Mouse (Mus musculus) layer of hippocampus, postnatal 36 days (tissue): ENCODE measurements around the gene Slc8a1. TPM values are rescaled to one million over a fixed set of nuclear protein-coding genes. Genes with fewer than 3 reads are reported as not detected.

Experiments
- DNase-seq, 2 experiments: peaks; one replicate each; pipeline ENCODE4 v3.0.0; 2022
- total RNA-seq, 2 experiments: library from RNA; stranded (reverse); gene quantifications; 2 replicates each; pipeline ENCODE4 v1.2.3; 2021

Gene Slc8a1
- total RNA-seq, 2 experiments from 2014 or later = 287 to 303 TPM

DNA sequence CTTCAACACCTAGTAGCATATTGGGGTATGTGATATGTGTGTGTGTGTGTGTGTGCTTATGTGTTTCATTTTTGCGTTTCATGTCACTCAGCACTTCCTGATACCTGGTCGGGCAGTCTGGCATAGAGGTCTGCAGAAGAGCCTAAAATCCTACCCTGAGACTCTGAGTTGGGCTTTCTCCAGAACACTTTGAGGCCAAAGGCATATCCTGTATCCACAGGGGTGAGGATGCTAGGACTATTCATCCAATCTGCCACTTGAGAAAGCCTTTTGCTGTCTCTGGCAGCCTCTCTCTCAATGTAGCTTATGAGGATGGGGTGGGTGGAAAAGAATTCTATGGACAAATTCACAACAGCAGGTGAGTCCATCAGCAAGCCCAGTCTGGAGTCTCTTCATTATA, 234.1 kb downstream of the Slc8a1 start:
- DNase-seq = no peak

DNA sequence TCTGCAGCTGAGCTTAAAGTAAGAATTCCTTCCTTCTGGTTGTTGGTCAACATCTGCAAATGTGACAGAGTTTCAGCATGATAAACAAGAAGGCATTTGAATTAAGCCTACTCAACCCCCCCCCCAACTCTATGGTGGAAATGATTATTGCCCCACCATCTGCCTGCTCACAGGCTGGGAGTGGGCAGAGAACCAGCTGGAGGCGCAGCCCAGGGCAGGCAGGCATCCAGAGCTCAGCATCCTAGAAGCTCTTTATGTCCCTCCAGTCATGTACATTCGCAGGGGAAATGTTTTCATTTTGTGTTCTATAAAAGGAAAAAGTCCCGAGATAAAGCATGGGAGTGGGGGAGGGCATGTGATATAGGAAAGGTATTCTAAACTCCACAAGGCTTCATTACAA, 235.4 kb downstream of the Slc8a1 start:
- DNase-seq = peak; percentile 62 to 76

DNA sequence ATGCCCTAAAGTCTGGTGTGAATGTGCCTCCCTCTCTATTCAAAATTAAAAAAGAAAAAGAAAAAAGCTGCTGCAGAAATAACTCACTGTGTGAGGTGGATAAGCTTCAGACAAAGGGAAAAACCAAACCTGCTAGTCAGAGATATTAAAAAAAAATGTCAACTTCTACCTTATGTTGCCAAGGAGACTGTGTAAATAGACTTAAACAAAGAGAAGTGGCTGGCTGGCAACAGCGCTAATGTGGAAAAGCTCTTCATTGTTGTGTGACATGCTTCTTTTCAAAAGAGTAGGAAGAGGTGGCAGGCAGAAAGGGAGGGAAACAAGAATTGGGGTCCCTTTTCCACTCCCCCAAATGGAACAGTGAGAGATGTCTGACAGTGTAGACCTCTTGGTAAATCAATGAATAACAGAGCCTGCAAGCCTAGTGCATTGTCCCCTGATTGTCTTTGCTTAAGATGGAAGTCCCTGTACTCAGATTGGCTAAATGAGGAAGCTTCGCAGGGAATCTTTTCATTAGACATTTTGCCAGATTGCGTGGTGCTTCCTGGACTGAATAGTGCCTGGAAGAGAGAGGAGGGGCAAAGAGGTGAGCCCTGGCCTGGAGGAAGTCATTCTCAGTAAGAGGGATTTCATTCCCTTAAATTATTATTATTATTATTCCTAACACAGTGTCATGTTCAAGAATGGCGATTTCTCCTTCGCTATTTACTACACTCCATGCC, 237.3 kb downstream of the Slc8a1 start:
- DNase-seq = no peak

DNA sequence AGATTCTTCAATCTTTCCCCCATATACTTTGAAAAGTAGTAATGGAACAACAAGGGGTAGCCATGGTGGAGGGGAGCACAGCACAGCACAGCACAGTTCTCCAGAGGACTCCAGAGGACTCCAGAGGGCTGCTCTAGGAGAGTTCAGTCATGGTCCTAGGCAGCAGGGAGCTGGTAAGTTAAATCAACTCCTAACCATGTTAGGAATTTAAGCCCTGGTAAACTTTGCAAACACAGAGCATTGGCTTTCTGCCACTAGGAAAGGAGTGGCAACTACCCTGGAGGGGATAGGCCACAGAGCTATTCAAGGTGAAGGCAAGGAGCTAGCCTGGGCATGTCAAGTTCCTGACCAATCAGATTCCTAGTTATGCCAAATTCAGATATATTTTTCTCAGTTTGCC, 240.3 kb downstream of the Slc8a1 start:
- no peak for DNase-seq

DNA sequence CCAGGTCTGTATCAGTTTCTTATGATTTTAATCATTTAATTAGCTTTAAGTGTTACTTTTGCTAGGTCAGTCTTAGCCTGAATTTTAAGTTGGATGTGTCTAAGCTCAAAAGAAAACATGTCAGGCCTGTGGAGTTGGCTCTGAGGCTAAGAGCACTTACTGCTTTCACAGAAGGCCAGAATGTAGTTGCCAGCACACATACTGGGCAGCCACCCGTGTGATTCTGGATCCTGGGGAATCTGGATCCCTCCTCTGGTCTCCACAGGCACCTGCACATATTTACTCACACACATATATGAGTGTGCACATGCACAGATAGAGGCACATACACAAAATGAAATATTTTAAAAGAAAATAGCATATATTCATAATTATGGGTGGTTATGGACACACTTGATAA, 241.6 kb downstream of the Slc8a1 start:
- DNase-seq = no peak

DNA sequence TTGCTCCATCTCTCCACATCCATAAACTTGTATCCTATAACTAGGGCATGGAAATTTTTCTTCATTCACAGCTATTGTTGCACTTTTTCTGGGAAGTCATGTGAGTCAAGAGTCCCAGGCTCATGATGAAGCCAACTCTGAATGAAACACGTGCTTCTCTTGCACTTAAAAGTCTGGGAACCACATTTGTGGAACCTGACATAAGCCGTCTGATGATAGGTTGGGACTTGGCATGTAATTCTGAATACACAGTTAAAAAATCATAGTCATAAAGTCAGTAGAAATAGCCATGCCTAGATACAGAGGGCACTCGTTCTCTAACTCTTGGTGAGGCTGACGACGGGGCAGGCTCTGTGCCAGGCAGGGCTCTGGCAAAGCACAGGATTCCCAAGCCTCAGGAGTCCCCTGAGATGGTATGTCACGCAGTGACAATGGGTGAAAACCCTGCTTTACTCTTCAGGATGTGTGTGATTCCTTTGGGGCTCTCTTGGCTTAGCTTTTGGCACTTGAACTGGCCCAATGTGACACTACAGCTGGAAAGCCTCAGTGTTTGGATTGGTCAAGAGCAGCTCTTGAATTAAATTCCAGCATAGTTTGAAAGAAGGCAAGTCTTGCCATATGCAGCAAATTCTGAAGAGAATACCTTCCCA, 245.8 kb downstream of the Slc8a1 start:
- no peak for DNase-seq

DNA sequence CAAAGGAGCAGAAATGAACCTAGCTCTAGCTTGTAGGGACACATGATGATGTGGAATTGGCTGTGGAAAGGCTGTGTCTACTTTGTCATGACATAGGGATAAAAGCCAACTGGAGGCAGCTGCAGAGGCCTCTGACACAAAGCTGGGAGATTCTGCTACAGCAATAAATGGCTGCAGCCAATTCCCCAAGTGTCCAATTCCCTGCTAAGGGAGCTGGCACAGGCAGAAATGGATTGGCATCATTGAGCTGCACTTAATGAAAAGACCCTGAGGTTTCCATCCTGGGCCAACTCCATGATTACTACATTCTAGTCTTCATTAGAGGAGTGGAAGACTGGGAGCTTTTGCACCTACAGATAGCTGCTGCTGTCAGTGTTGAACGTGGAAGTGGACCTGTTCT, 251.8 kb downstream of the Slc8a1 start:
- DNase-seq = no peak

DNA sequence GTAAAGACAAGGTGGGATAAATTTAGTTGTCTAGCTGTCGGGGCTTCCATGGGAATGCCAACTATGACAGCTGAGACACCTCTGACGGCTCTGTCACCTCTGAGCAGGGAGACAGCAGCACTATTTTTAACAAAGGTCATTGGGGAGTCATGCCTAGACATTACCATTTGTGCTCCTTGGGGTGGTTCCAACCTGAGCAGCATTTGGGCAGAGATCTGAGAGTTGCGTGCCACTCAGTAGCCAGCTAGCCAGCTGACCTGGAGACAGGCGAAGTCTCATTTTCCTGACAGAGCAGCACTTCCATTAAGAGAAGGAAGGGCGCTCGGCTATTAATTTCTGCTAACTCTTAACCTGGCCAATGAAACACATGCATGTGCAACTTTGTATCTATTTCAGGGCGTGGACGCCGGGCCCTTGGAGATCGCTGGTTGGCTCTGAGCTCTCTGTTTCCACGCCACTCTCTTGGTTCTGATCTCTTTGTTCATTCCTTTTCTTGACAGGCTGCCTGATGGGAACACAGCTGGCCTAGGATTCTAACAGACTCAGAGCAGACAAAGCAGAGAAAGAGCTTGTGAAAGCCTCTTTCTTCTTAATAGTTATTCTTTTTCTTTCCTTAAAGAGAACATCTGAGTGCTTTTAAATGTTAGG, 256.2 kb downstream of the Slc8a1 start:
- no peak for DNase-seq

DNA sequence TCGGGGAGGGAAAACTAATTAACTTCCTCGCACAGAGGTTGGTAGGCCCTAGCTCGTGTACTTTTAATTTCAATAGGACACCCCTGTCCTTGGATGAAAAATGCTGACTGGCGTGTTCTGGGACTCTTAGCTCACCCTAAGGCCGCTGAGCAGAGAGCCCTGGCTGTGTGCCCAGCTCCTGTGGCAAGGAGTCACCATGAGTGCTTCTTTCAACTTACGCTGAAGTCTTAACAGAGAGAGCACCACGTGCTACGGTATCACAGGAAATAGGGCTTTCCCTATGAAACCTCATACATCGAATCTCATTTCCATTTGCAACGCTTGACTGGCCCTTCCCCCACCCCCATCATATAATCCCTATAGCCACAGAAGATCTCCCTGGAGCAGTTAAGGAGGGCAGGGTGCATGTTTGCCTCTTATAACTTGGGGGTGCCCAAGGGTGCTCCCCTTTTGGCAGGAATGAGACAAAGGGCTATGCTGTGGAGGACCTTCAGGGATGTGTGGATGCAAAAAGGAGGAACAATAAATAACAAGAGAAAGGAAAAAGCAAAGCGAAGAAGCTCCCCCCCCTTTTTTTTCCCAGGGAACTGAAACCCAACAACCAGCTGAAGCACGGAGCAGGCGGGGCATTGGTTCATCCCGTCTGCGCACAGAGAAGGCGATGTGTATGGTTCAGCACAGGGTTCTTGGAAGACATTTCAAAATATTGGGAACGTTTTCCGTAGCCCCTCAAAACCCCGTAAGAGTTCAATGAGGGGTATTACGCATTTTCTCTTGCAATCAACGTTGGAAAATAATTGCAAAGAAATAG, 257.6 kb downstream of the Slc8a1 start:
- DNase-seq = no peak

DNA sequence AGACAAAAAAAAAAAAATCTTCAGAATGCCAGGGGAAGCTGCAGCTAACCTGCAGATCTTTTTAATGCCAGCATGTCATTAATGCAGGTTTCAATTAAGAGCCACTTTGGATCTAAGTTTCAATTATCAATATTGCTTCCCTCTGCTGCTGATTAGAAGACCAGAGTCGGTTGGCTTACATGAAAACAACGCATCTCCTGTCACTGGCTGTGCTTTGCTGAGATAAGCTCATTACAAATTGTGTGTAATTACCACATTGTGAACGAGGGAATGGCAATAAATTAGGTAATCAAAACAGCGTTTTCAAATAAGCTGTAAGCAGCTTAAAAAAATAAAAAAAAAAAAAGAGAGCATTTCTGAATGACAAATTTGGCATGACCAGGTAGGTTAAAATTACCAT, 258.4 kb downstream of the Slc8a1 start:
- DNase-seq = no peak

DNA sequence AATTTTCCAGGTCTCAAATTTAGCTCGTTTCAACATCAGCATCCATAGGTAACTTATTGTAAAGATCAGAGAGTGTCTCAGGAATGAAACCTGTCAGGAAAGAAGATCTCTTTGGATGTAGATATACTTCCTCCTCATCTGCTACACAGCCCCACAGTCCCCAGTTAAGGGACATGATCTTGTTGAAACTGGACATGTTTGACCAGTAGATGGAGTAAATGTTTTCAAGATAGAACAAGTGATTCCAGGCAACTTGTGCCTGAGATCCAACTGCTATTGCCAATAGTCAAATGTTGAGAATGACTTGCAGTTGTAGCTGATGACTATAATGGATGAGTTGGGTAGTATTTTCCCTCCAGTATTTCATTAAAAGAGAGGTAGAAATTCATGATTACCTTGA, 260.8 kb downstream of the Slc8a1 start:
- no peak for DNase-seq

DNA sequence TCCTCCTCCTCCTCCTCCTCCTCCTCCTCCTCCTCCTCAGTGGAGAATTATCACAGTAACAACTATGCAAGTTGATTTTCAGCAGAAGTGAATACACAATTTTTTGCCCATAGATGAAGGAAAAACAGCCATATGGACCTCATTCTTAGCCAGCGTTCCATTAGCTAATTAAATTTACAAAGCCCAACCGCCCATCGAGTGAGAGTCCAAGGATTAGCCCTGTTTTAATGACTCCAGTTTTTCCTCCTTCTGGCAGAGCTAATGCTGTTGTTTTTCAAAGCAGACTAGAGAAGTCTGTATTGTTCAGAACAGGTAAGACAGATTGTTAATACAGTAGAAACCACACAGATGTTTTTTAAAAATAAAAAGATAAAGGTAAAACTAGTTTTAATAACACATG, 264.8 kb downstream of the Slc8a1 start:
- DNase-seq = no peak

DNA sequence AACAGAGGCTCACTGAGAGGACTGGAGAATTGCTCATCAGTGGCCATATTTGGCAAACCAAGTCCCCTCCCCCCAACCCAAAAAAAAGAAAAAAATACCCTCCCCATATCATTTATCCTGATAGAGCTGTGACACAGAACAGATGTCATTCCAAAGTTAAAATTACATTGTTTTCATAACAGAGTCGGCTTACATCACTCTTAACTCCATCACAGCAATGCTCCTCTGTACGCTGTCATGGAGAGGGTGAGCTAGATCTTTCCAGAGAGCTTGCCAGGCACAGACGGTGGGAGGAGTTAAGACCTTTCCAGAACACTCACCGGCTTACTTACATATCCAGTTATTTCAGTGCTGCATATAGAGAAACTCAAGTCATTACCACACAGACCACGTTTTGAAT, 269.2 kb downstream of the Slc8a1 start:
- DNase-seq = no peak

DNA sequence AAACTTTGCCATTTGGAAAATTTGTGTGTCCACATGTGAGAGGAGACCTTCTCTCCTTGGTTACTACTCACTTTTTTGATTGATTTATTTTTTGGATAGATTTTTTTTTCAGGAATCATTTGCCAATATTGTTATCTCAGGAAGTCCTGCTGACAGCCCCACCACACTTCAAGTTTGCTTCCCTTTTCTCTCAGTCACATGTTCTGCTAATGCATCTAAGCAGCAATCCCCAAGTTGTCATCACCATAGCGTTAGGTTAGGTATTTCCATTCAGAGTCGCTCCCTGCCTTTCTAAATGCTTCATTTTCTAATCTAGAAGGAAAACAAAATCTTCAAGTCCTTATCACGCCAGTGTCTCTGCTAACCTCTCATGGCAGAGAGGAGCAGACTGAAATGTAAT, 278.8 kb downstream of the Slc8a1 start:
- no peak for DNase-seq

DNA sequence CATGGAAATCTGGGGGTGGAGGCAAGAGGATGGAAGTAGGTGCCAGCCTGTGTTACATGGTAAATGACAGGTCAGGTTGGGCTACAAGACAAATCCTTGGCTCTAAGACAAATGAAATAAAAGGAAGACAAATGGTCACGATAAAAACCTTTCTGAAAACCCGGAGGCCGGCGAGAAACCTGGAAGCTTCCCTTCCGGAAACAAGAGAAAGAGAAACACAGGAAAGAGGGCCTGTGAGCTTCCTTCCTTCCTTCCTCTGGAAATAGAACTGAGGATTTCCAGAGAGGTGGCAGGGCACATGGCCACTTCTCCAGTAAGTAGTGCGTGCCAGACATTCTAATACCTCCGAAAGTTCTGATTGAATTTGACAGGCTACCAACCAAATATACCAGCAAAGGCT, 282.2 kb downstream of the Slc8a1 start:
- no peak for DNase-seq

DNA sequence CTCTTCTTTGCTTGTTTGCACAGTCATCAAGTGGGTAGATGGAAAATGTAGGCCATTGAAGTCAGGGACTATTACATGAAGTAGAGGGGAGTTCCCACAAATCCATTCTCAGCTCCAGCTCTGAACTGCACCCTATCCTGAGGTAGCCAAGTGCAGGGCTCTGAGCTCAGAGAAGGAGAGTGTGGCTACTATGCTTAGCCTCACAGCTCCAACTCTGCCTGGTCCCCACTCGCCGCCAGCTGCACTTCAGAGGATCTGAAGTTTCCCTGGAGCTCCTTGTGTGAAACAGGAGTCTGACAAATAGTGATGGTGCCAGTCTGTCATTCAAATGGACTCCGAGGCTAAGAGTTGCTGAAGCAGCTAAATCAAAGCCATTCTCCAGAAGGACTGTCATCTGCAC, 282.9 kb downstream of the Slc8a1 start:
- no peak for DNase-seq

DNA sequence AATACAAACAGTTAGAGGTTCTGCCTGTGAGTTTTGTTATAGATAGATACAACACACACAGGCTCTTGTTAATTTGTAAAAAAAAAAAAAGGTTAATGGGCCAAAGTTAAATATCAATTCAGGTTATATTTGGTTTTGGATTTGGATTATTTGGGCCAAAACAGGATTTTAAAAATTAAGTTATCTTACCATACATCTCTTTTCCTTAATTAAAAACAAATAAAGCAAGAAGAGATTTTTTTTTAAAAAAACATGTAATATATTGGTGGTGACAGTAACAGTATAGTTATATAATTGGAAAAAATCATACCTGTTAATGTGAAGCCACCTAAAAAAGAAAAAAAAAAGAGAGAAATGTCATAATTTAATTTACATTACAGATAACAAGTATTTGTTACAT, 296.7 kb downstream of the Slc8a1 start, which contains the start of gene Gm11096:
TSS of gene Gm11096 (plus strand) at position 301 of the 400 bp plus-strand sequence.
- no peak for DNase-seq

DNA sequence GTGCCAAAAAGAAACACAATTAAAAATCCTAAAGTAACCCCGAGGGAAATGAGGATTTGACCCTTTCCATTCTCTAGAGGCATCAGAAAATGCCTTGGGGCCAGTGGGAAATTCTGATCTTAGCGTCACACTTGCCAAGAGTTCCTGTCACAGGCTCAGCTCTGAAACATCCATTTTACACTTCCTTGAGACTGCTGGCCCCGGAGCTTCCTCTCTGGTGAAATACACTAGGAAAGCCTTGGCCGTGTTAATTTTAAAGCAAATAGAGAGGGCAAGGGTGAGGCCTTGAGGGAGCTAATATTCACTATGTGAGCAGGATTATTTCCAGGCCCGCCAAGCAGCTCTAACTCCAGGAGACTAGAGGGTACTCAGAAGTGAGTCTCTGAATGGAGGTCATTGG, 305.0 kb downstream of the Slc8a1 start:
- no peak for DNase-seq

DNA sequence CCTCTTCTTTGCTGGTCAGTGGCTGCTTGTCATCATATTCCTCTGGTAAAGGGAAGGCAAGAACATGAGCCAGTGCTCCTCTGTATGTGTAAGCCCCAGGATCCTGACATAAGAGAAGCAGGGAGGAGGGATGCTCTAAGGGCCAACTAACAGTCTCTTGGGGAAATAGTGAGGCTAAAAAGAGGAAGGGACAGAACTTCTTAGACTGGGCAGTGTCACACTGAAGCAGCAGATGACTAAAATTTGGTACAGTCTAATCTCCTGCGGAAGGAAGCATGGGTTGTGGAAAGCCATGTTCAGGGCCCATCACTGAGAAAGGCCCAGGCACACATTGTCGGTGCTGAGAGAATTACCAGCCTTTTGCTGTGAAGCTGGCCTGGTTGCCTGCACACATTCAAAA, 305.4 kb downstream of the Slc8a1 start:
- DNase-seq = no peak

DNA sequence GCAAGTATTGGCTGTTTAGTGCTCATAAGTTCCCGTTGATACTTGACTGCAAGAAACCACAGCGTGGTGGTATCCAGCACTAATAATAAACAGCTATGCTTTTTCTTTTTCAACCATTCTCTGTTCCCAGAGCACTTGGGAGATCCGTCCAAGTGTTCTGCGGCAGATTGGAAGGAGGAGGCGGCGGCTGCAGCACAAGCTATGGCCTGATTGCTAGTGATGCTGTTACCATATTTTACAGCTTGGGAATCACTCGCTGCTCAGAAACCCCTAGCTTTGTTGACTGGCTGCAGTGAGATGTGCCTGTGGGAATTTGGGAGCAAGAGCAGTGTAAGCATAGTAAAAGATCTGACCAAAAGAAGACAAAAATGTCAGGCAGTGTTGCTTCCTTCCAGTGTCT, 310.9 kb downstream of the Slc8a1 start:
- DNase-seq = peak; percentile 57 to 64

DNA sequence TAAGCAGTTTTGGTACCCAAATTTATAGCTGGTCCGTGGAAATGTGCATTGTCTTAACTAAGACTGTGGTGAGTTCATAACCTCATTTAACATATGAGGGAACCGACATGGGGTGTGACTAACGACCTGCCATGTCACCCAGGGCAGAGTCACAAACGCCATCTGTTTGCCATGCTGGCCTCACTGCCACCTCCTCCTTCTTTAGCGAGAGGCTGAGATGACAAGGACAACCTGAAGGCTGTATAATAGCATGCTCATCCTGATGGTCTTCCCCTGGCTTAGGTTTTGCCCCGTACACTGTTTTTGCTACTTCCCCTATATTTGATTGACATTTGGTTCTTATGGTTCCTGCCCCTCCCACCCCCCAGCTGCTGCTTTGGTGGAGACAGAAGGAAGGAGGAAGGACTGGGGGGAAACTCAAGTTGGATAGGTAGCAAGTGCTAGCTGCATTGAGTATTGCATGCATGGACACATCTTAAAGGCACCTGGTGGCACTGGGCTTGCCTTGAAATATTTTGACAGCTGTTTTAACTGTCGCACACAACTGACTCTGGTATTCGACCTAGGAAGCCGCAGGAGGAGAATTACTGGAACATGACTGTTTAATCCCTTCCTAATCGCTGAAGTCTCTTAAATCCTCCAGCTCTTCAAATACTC, 313.8 kb downstream of the Slc8a1 start:
- no peak for DNase-seq

DNA sequence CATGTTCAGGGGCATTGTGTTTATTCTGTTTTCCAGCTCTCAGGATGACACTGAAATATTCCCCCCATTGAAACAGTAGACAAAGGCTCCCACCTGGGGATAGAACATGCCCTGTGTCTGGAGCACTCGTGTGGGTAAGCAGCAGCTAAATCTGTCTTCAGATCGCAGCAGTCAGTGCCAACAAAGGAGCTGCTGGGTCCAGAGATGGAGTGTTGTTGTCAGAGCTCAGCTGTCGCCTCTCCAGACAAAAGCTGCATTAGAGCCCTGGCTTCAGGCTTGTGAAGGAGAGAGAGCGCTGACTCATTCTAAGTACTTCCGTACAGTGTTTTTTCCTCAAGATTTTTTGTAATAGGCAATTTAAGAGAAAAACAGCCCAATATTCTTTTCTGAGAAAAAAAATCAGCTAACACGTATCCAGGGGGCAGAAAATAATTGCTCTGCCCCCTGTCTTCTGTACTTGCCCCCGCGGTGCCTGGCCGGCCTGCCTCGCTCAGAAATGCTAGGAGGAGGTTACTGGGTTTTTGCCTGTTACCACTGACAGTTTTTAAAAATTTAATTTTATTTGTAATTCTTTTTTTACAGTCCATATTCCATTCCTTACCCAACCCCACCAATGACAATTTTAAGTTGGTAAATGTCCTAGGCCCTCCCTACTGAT, 318.2 kb downstream of the Slc8a1 start:
- peak in 1 of 2 experiments; percentile 36 for DNase-seq
